Mouse (Mus musculus): ENCODE results near the gene Ubtd2.

The Ubtd2 gene

GRCm38 (mm10) chr11:32547391-32547947 lies 92.3 kb downstream of the Ubtd2 start:
- no peak for DNase-seq

- DNase-seq = no peak
Observed at GRCm38 (mm10) chr11:32548240-32548639, 93.1 kb downstream of the Ubtd2 start.

DNA sequence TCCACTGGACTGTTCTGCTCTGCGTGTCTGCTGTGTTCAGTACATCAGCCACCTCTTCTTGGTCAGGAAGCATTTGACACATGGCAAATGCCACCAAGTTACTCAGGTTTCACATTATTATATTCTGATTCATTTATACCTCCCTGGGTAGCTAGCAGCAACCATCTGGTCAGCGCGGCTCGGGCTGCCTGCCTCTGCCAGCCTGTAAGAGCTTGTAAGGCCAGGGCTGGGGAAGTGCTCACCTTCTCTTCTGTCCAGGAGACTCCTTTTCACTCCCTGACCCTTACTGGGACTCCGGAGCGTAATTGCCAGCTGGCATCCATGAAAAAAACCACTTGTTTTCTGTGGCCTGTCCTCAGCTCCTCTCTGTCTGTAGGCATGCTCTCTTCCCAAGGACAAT lies 94.1 kb downstream of the Ubtd2 start:
- DNase-seq = peak; percentile 87

- DNase-seq = no peak
Observed at GRCm38 (mm10) chr11:32550102-32550501, 94.9 kb downstream of the Ubtd2 start.

DNA sequence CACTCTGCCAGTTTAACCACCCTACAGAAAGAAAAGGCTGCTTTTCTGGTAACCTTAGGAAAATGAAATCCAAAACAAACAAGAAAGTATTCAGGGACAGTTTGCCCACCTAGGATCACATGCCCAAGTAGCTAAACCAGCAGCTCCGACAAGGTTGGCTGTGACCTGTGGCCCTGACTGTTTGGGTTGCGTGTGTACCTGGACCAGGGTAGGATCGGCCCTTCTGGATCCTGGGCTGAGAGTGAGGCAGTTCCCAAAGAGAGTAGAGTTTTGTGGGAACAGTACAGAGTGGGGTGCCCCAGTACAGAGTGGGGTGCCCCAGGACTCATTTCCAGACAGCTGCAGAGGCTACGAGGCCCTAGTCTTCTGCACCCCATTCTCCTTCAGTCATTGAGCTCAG lies 95.9 kb downstream of the Ubtd2 start:
- DNase-seq = no peak

DNA sequence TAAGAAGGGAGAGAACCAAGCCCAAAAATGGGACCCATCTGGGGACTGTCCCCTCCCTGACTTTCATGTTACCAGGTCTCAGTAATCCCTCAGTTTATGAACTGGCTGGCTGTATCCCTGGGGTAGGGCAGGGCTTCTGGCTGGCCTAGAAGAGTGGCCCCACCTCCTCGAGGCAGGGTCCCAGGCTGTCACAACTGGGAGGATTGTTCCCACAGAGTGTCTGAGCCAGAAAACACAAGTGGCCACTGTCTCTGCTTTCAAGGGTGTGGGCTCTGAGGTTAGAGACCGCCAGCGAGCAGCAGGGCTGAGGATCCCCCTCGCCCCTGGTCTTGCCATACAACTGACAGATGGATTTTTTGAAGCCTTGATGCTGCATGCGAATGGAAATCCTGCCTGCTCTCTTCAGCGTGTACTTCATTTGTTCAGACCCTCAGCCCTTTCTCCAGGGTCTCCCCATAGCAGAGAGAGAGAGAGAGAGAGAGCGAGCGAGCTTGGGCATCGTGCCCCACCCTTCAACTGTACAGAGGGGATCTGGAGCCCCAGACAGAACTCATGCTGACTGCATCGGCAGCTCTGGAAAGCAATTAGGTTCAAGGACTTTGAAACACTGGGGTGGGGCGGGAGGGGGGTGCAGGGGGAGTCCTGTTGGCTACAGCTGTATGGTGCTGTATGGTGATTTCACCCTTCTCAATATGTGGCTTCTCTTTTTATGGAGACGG lies 96.6 kb downstream of the Ubtd2 start:
- DNase-seq = no peak

DNA sequence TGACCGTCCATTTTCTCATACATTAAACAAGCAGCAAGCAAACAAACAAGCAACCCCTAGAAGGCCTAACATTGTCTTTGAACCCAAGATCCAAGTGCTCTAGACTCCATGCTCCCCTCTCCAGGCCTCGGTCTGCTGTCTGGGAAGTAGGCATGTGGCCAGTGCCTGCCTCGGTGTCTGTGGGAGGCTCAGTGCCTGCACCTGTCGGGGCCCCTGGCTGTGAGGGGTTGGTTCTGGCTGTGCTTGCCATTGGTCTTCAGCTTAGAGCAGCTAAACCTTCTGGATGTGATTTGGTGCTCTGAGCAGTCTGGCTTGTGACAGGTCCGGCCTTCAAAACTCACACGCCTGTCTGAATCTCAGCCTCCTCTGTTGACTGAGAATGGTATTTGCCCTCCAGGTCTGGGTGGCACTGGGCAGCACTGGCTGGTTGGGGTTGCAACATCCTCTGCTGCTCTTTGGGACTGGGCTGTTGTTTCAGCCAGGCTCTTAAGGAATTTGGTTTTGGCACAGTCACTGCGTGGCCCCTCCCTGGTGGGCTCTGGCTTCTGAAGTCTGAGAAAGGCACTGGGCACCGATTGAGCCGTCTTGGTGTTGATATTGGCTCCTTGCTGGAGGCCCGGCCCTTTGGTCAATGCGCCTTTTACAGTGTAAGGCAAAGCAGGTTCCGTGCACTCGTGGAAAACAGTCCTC lies 97.4 kb downstream of the Ubtd2 start:
- DNase-seq = no peak

DNA sequence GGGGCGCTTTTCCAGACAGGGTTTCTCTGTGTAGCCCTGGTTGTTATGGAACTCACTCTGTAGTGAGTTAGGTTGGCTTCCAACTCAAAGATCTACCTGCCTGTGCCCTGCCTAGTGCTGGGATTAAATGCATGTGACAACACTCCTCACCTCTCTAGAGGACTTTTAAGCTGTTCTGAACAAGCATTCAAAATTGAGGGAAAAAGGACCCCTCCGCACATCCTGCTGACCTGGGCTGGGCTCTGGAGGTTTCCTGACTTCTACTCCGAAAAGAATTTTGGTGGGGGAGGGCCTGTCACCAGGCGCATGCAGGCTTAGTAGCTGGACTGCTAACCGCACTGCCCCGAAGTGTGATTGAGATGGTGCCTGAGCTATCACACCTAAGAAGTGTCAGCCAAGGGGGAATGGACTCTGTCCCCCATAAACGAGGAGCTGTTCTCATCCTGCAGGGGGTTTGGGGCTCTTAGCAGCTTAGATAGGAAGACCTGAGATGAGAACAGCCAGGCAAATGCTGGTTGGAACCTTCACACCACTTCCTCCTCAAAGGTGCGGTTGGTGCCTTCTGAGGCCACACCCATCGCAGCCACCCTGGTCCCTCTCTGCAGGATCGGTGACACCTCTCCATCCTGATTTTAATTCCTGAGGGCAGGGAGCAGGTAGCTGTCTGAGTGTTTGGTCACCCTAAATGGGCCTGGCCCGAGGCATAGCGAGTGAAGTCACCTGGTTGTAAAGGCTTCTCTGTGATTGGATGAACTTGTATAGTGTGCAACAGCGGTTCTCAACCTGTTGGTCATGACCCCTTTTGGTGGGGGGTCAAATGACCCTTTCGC lies 98.4 kb downstream of the Ubtd2 start:
- DNase-seq = no peak

DNA sequence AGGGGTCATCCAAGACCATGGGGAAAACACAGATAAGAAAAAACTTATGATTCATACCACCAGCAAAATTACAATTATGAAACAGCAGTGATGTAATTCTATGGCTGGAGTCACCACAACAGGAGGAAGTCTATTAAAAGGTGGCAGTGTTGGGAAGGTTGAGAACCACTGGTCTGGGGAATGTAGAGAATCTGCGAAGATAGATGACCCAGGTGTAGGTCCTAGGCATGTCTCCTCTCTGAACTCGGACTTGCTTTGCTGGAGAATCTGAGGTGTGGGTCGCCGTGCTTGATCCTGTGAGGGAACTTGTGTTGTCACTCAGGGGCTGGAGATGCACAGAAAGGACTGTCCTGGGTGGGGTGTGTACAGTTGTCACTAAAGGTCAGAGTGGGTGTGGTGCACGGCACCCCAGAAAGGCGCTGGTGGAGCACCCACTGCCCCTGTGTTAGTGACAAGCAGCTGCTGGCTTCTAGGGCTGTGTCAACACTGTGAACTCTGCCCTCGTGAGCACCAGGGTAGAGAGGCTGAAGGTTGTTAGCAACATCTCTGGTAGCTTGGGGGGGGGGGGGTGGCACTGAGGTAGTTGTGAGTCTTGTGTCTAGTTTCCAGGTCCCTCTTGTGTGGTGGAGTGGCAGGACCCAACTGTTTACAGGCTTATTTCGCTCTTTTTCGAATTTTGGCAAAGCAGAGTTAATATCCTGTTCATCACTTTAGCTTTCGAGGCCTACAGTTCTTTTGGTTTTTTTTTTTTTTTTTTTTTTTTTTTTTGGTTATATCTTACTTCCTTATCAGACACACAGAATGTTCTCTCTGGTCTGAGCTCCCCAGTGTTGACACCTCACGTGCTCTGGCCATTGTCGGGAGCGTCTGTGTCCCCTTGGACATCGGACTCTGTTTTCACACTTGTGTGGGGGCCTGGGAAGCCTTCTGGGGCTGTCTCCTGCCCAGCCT lies 99.2 kb downstream of the Ubtd2 start:
- DNase-seq = no peak

- no peak for DNase-seq
Observed at GRCm38 (mm10) chr11:32555103-32555689, 100.0 kb downstream of the Ubtd2 start.

GRCm38 (mm10) chr11:32556333-32556990 lies 101.3 kb downstream of the Ubtd2 start:
- no peak for DNase-seq

DNA sequence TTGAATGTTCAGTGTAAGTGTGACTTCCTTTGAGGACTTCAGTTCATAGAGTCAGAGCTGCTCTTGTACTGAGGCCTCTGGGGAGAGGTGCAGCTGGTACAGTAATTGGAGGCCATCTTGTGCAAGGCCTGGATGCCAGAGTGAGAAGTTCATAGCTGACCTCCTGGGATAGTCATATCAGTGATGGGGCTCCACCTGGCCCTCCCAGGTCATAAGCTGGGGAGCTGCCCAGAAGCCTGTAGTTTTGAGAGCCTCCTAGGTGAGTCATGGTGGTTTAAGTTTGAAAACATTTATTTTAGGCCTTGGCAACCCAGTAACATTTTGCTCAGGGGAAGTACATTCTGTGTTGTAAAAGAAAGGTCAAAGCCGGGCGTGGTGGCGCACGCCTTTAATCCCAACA lies 102.9 kb downstream of the Ubtd2 start:
- no peak for DNase-seq

- DNase-seq = no peak
Observed at GRCm38 (mm10) chr11:32558677-32559076, 103.5 kb downstream of the Ubtd2 start.

GRCm38 (mm10) chr11:32560015-32560770 lies 105.0 kb downstream of the Ubtd2 start:
- DNase-seq = no peak

DNA sequence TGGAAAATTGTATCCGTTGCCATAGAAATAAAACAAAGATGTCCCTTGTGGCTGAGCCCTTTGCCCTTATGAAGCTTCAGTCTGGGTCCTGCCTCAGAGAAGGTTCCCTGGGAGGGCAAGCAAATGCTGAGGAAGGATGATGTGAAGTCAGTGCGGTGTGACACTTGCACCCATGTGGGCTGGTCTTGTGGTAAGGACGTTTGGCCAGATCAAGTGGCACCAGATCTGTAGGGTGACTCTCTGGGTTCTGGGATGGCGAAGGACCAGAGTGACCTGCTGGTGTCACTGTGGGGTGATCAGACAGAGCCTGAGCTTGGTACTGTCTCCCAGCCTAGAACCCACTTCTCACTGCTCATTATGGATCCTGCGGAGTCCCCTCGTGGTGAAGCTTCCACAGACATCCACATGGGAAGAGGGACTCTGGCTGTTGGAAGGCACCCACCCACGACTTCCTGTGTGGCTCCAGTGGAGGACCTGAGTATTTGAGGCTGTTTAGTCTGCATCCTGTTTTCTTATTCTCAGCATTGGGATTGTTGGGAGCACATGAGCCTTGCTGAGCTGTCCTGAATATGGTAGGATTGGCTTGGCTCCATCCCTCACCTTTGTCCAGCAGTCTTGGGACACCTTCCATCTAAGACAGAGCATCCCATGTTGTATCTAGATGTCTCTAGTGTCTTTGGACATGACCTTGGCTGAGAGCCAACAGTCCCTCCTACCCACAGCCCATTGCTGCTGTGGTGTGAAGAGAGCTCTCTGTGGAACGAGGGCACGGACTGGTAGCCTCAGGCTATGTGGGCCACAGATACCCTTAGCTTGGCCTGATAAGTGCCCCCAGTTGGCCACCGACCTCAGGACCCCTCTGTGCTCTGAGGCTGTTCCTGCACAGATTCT lies 106.5 kb downstream of the Ubtd2 start:
- no peak for DNase-seq

- no peak for DNase-seq
Observed at GRCm38 (mm10) chr11:32562706-32563105, 107.5 kb downstream of the Ubtd2 start.

DNA sequence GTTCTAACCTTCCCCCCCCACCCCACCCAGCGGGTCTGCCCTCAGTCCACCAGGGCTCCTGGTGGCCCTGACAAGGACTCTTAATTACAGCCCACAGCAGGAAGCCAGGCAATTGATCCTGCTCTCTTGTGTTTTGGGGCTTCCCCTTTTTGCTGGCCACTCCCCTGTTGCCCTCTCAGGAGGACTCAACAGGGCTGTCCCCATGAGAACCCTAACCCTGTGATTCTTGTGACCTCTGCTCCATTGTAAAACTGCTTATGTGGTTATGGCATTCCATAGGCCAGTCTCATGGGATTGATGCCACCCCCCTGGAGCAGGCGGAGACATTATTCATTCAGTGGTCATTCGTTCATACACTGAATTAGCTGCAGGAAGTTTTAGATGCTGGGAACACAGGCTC lies 108.5 kb downstream of the Ubtd2 start:
- DNase-seq = no peak

DNA sequence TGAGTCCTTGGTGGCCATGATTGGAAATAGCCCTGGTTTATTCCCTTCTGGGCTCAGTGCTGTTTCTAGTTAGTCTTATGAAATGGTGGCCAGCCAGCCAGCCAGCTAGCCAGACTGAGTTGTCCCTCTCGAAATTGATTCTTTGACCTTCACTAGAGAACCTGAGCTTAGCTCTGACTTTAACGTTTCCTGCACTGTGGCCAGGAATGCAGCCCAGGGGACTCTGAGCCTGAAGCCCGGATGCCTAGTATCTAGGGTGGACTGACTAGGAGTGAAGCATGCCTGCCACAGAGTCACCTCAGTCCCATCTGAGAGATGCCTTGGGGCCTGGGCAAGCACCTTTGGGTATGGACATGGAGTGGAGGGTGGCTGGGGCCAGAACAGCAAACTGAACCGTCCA lies 109.5 kb downstream of the Ubtd2 start:
- no peak for DNase-seq

DNA sequence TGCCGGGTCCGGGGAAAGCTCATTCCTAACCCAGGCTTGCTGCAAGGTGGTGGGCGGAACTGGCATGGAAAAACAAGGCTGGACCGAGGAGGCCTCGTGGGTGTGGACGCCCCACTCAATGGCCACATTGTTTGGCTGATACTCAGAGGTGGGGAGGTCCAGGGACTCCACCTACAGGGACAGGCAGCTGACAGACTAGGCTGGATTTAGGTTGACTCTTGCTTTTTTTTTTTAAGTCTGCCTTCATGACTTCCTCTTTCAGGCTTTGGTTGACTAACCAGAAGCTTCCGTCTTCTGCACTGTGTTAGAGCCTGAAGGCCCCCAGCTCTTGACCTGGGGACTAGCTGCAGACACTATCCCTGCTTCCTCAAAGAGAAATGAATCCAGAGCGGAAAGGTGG lies 109.9 kb downstream of the Ubtd2 start:
- no peak for DNase-seq

Data from cerebellum, adult 9-11 months (tissue).